Mouse (Mus musculus) brain, adult 2 months (tissue): Measurements from ENCODE around the gene Smim26.
A peak's percentile ranks its signal among the peaks of the same experiment; 100 is the strongest.

Experiments used
- DNase-seq: peaks from one replicate; pipeline ENCODE4 v3.0.0; 2011; ENCODE audit warnings: low read depth, low spot score

Smim26 gene

GRCm38 (mm10) chr2:144635644-144636320 is 41.9 kb downstream of the Smim26 start:
- peak; percentile 85 for DNase-seq

GRCm38 (mm10) chr2:144637204-144637603 is 43.4 kb downstream of the Smim26 start:
- no peak for DNase-seq

- DNase-seq: no peak
These were observed 44.0 kb downstream of the Smim26 start for GRCm38 (mm10) chr2:144637671-144638395.

- DNase-seq: peak; percentile 68
These were observed 44.9 kb downstream of the Smim26 start for GRCm38 (mm10) chr2:144638719-144639118.

GRCm38 (mm10) chr2:144640101-144640500 is 46.2 kb downstream of the Smim26 start:
- no peak for DNase-seq

GRCm38 (mm10) chr2:144641991-144642390 is 48.1 kb downstream of the Smim26 start:
- DNase-seq: no peak
